Mouse (Mus musculus): Measurements from ENCODE around the gene Pde4b. TPM values are rescaled to one million over a fixed set of nuclear protein-coding genes. Genes with fewer than 3 reads are reported as not detected.

Pde4b gene
- polyA plus RNA-seq, 1 experiment = 19.0 TPM

DNA sequence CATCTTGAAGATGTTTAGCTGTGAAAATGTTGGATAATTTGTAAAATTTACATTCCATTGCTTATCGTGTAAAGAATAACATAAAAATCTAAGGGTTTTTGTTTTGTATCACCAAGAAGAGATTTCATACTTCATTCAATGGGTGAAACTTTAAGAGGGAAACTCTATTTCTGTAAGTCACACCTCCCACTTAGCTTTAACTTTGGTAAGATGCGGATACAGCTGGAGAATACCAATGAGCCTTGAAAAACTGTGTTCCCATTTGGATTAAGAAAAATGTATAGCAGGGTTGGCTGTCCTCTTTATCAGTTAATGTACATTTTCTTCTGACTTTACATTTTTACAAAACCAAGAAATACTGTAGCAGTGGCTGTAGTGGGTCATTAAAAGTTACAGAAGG is 8.5 kb downstream of the Pde4b start:
- Histone ChIP-seq H3K4me3 (ENCODE audit: insufficient read depth, low read length) (no peak overlapping the region), H3K27ac (ENCODE audit: insufficient read depth, low read length) (no peak overlapping the region), H3K4me1 (ENCODE audit: control insufficient read depth, insufficient read depth, low read length) (no peaks in the 10 kb centered on the region)
- TF ChIP-seq POLR2A (IDR thresholded peaks at IDR 0.05; ENCODE audit: low read depth, low read length) (no peak), CTCF (IDR thresholded peaks at IDR 0.05; ENCODE audit: borderline replicate concordance, insufficient read depth, low read length) (no peak)

DNA sequence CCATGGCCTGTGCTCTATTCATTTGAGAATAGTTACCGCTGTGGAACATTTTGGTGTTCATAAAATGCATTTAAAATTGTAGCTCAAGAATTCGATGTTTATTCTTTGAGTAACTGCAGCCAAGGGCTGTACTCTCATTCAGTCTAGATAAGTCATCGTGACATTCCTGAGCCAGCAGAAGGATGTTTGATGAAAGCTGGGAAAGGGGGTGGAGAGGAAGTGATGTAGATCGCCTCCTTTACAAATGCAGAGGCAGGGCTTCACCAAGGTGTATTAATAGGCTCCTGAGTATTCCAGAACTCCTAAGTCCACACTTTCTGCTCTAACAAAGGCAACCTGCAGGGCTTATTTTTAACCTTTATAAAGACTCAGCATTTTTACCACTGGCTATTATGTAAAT is 14.9 kb downstream of the Pde4b start:
- H3K4me1 ChIP-seq (ENCODE audit: control insufficient read depth, insufficient read depth, low read length) = peaks cover 4% of the 10 kb centered on the region; the same call in 1 of the 2 replicates
- no peak overlapping the region for H3K27ac ChIP-seq (ENCODE audit: insufficient read depth, low read length)
- TF ChIP-seq CTCF (IDR thresholded peaks at IDR 0.05; ENCODE audit: borderline replicate concordance, insufficient read depth, low read length) (no peak), POLR2A (IDR thresholded peaks at IDR 0.05; ENCODE audit: low read depth, low read length) (no peak)
- H3K4me3 ChIP-seq (ENCODE audit: insufficient read depth, low read length) = no peak overlapping the region

GRCm38 (mm10) chr4:102104534-102105014 is 17.2 kb downstream of the Pde4b start:
- Histone ChIP-seq H3K4me1 (ENCODE audit: control insufficient read depth, insufficient read depth, low read length) (peaks cover 4% of the 10 kb centered on the region; the same call in 1 of the 2 replicates), H3K4me3 (ENCODE audit: insufficient read depth, low read length) (no peak overlapping the region), H3K27ac (ENCODE audit: insufficient read depth, low read length) (no peak overlapping the region)
- no peak for TF ChIP-seq CTCF (IDR thresholded peaks at IDR 0.05; ENCODE audit: borderline replicate concordance, insufficient read depth, low read length)
- TF ChIP-seq POLR2A (IDR thresholded peaks at IDR 0.05; ENCODE audit: low read depth, low read length) = no peak

GRCm38 (mm10) chr4:102106771-102107170 is 19.4 kb downstream of the Pde4b start:
- peaks cover 4% of the 10 kb centered on the region; the same call in 1 of the 2 replicates for H3K4me1 ChIP-seq (ENCODE audit: control insufficient read depth, insufficient read depth, low read length)
- H3K4me3 ChIP-seq (ENCODE audit: insufficient read depth, low read length) = no peak overlapping the region
- no peak for TF ChIP-seq CTCF (IDR thresholded peaks at IDR 0.05; ENCODE audit: borderline replicate concordance, insufficient read depth, low read length)
- no peak for TF ChIP-seq POLR2A (IDR thresholded peaks at IDR 0.05; ENCODE audit: low read depth, low read length)

GRCm38 (mm10) chr4:102119454-102119853 is 32.1 kb downstream of the Pde4b start:
- H3K4me1 ChIP-seq (ENCODE audit: control insufficient read depth, insufficient read depth, low read length) = no peaks in the 10 kb centered on the region
- no peak overlapping the region for H3K4me3 ChIP-seq (ENCODE audit: insufficient read depth, low read length)
- no peak overlapping the region for H3K27ac ChIP-seq (ENCODE audit: insufficient read depth, low read length)
- TF ChIP-seq CTCF (IDR thresholded peaks at IDR 0.05; ENCODE audit: borderline replicate concordance, insufficient read depth, low read length) = no peak

More at GRCm38 (mm10) chr4:102106771-102107170, 19.4 kb downstream of the Pde4b start:
- no peak overlapping the region for H3K27ac ChIP-seq (ENCODE audit: insufficient read depth, low read length)

GRCm38 (mm10) chr4:102136366-102136849 is 49.1 kb downstream of the Pde4b start:
- H3K27ac ChIP-seq (ENCODE audit: insufficient read depth, low read length) = no peak overlapping the region
- H3K4me1 ChIP-seq (ENCODE audit: control insufficient read depth, insufficient read depth, low read length) = no peaks in the 10 kb centered on the region
- no peak overlapping the region for H3K4me3 ChIP-seq (ENCODE audit: insufficient read depth, low read length)
- TF ChIP-seq CTCF (IDR thresholded peaks at IDR 0.05; ENCODE audit: borderline replicate concordance, insufficient read depth, low read length) = no peak
- no peak for TF ChIP-seq POLR2A (IDR thresholded peaks at IDR 0.05; ENCODE audit: low read depth, low read length)

GRCm38 (mm10) chr4:102138346-102138745 is 51.0 kb downstream of the Pde4b start:
- Histone ChIP-seq H3K27ac (ENCODE audit: insufficient read depth, low read length) (no peak overlapping the region), H3K4me1 (ENCODE audit: control insufficient read depth, insufficient read depth, low read length) (no peaks in the 10 kb centered on the region), H3K4me3 (ENCODE audit: insufficient read depth, low read length) (no peak overlapping the region)
- no peak for TF ChIP-seq POLR2A (IDR thresholded peaks at IDR 0.05; ENCODE audit: low read depth, low read length)
- TF ChIP-seq CTCF (IDR thresholded peaks at IDR 0.05; ENCODE audit: borderline replicate concordance, insufficient read depth, low read length) = no peak

DNA sequence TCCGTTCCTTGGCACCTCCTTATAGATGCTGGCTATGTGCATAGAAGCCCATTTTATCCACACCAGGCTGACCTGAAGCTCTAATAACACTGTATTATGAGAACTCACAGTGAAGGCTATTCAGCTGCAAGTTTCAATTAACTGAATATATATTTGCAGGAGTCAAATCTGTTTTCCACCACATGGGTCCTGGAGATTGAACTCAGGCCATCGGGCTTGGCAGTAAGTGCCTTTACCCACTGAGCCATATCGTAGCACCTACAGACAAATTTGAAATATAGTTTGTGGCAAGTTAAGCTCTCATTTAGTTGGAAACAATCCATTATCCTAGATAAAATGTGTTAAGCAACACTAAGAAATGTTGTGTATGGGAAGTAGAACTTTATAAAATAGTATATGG is 53.9 kb downstream of the Pde4b start:
- no peak overlapping the region for H3K4me3 ChIP-seq (ENCODE audit: insufficient read depth, low read length)
- H3K4me1 ChIP-seq (ENCODE audit: control insufficient read depth, insufficient read depth, low read length) = no peaks in the 10 kb centered on the region

DNA sequence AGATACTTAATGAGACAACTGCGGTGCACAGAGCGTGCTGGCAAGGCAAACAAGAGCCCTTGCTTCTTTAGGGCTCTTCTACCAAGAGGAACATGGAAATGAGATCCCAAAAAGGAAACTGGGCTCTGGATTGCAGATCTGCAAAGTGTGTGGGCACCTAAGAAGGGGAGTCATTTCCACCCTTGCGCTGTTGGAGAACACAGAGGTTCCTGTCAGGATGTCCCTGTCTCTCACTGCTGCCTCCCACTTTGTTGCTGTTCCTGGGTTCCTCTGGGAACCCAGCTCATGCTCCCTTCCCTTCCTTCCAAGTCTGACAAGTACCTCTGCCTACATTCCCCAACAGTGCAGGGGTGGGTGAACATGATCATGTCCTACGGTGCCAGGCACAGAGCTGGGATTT is 61.4 kb downstream of the Pde4b start:
- H3K4me1 ChIP-seq (ENCODE audit: control insufficient read depth, insufficient read depth, low read length) = no peaks in the 10 kb centered on the region
- no peak overlapping the region for H3K27ac ChIP-seq (ENCODE audit: insufficient read depth, low read length)
- TF ChIP-seq CTCF (IDR thresholded peaks at IDR 0.05; ENCODE audit: borderline replicate concordance, insufficient read depth, low read length) (no peak), POLR2A (IDR thresholded peaks at IDR 0.05; ENCODE audit: low read depth, low read length) (no peak)
- no peak overlapping the region for H3K4me3 ChIP-seq (ENCODE audit: insufficient read depth, low read length)

More for the DNA sequence above, 53.9 kb downstream of the Pde4b start:
- no peak overlapping the region for H3K27ac ChIP-seq (ENCODE audit: insufficient read depth, low read length)
- TF ChIP-seq CTCF (IDR thresholded peaks at IDR 0.05; ENCODE audit: borderline replicate concordance, insufficient read depth, low read length) (no peak), POLR2A (IDR thresholded peaks at IDR 0.05; ENCODE audit: low read depth, low read length) (no peak)

DNA sequence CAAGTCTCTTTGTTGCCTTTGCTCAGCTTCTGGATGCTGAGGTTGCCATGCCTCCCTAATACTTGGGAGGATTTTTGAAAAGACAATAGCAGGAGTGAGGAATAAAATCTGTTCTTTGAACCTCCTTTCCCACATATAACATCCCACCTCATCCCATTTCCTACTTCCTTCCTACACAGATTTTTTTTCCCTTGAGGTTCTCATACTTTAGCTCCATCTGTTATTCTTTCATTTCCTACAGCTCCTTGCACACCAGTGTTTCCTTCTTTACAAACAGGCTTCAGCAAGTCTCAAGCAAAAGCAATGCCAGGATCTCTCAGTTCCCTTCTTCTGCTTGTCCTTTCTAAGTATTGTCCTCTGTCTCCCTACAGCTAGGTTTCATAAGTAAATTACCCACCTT is 71.8 kb downstream of the Pde4b start:
- Histone ChIP-seq H3K27ac (ENCODE audit: insufficient read depth, low read length) (no peak overlapping the region), H3K4me1 (ENCODE audit: control insufficient read depth, insufficient read depth, low read length) (no peaks in the 10 kb centered on the region), H3K4me3 (ENCODE audit: insufficient read depth, low read length) (no peak overlapping the region)
- no peak for TF ChIP-seq CTCF (IDR thresholded peaks at IDR 0.05; ENCODE audit: borderline replicate concordance, insufficient read depth, low read length)
- no peak for TF ChIP-seq POLR2A (IDR thresholded peaks at IDR 0.05; ENCODE audit: low read depth, low read length)
